Mouse (Mus musculus) thymus, adult 2 months (tissue): Measurements from ENCODE around the gene Me1.

Experiments
- CTCF ChIP-seq: fragments of 200-500 bp; IDR thresholded peaks from 2 replicates; pipeline ENCODE4 v1.5.1; 2012; ENCODE audit warnings: mild to moderate bottlenecking, control low read depth, low read length, moderate library complexity, borderline replicate concordance; ENCODE audit not compliant: control insufficient read depth, poor library complexity, insufficient read depth; ENCODE audit errors: extremely low read depth
- POLR2A ChIP-seq: fragments of 200-500 bp; IDR thresholded peaks from 2 replicates; pipeline ENCODE4 v1.6.1; 2012; ENCODE audit warnings: mild to moderate bottlenecking, low read length, control low read depth, moderate library complexity; ENCODE audit not compliant: control insufficient read depth, poor library complexity, insufficient read depth; ENCODE audit errors: extremely low read depth

DNA sequence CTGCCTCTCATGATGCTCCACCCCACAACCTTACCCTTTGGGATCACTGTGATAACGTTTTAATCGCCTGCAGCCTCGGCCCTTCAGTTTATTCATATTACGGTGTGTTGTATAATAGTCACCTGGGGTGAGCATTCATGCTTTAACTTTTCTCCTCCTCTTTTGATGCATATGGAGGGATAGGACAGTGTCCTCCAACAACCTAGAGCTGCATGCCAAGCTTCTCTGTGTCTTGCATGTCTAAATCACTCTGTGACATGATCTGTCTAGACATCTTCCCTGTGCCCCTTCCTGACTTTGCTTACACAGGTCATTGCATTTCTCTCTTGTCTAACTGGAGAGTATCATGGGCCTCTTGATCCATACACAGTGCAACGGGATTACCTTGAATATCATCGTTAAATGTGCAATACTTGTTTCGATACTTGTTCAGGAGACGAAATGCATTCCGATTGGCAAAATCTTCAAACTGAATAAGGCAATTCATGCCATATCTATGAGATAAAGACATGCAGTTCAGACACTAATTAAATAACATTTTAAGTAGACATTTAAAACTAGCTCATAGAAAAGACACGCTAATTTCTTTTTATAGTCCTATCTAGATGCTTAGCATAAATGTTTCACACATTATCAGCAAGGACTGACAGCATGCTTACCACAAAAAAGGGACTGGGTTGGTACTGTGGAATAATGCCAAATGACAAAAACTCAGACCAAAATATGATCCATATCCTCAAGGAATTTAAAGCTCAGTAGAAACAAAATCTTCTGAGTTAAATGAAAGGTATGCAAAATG is 76.2 kb downstream of the Me1 start:
- TF ChIP-seq CTCF, result no peak
- no peak for TF ChIP-seq POLR2A
